Mouse (Mus musculus) spleen, adult 2 months (tissue): ENCODE data around the gene Zfp423. TPM values are rescaled to one million over a fixed set of nuclear protein-coding genes. Genes with fewer than 3 reads are reported as not detected.

ENCODE experiments used
- DNase-seq, 2 experiments: peaks; one replicate each; pipeline versions ENCODE4 v3.0.0 to v3.0.0-alpha.2; 2012 to 2021; ENCODE audit warnings: low spot score in 2 of 2, low read depth in 1 of 2
- H3K27ac ChIP-seq: fragments of 200-500 bp; 2 replicates; pipeline ENCODE4 v1.5.1; 2012; ENCODE audit warnings: low read length, inconsistent platforms; ENCODE audit not compliant: insufficient read depth
- H3K27me3 ChIP-seq: fragments of 200-500 bp; 2 replicates; pipeline ENCODE4 v1.6.1; 2012; ENCODE audit warnings: mild to moderate bottlenecking, moderate library complexity, low read length, inconsistent platforms; ENCODE audit not compliant: control insufficient read depth, insufficient read depth
- H3K36me3 ChIP-seq: fragments of 200-500 bp; 2 replicates; pipeline ENCODE4 v1.6.1; 2012; ENCODE audit warnings: mild to moderate bottlenecking, low read length, inconsistent platforms; ENCODE audit not compliant: control insufficient read depth, insufficient read depth
- H3K4me1 ChIP-seq: fragments of 200-500 bp; 2 replicates; pipeline ENCODE4 v1.6.1; 2011; ENCODE audit warnings: inconsistent platforms; ENCODE audit not compliant: control insufficient read depth, insufficient read depth, insufficient read length
- H3K4me3 ChIP-seq: fragments of 200-500 bp; 2 replicates; pipeline ENCODE4 v1.5.1; 2011; ENCODE audit warnings: mild to moderate bottlenecking, inconsistent platforms; ENCODE audit not compliant: insufficient read depth, insufficient read length; ENCODE audit errors: extremely low read depth
- CTCF ChIP-seq: fragments of 200-500 bp; IDR thresholded peaks from 2 replicates; pipeline ENCODE4 v1.5.1; 2011; ENCODE audit warnings: mild to moderate bottlenecking, inconsistent platforms; ENCODE audit not compliant: insufficient read depth, insufficient read length, insufficient replicate concordance; ENCODE audit errors: extremely low read depth
- POLR2A ChIP-seq: fragments of 200-500 bp; IDR thresholded peaks from 2 replicates; pipeline ENCODE4 v1.6.1; 2011; ENCODE audit warnings: low read depth, low read length, inconsistent platforms
- WGBS: fragments of 180-500 bp; shearing (Covaris S2); methylation state at CpG from one replicate; pipeline ENCODE4 v1.1.7; 2018; 5-methylcytosine and 5-hydroxymethylcytosine counted together
- polyA plus RNA-seq: library from polyadenylated mRNA; depleted of rRNA; stranded (reverse); fragments of >200 nt; gene quantifications from 2 replicates; pipeline ENCODE4 v1.2.3, GENCODE M21; 2012

The Zfp423 gene
- polyA plus RNA-seq, 1 experiment, result 4.6 TPM

GRCm38 (mm10) chr8:87837266-87837665 lies 122.1 kb downstream of the Zfp423 start:
- no peaks in the 10 kb centered on the region for H3K4me1 ChIP-seq
- no peak overlapping the region for H3K4me3 ChIP-seq
- TF ChIP-seq CTCF (no peak), POLR2A (no peak)
- H3K36me3 ChIP-seq, result no peaks in the 10 kb centered on the region
- no peak for DNase-seq
- no peak overlapping the region for H3K27ac ChIP-seq
- H3K27me3 ChIP-seq, result no peaks in the 10 kb centered on the region
- WGBS, result 84% methylated on average over 6 of the region's 6 CpGs

DNA sequence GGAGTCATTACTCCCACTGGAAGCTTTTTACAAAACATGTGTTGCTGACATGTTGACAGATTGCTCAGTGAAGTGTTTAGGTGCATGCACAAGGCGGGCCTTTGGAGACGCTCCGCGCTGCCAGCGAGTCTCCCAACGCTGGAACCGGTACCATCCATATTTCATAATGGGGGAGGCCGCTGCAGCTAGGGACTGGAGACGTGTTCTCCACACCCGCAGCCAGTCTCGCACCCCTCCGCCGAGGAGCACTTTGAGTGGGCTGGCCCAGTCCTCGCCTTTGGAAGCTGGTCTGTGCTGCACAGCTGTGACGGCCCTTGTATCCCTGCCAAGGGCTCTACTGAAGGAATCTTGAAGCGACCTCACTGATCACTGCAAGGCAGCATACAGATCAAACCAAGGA lies 122.5 kb downstream of the Zfp423 start:
- no peak overlapping the region for H3K27ac ChIP-seq
- H3K4me1 ChIP-seq, result no peaks in the 10 kb centered on the region
- H3K27me3 ChIP-seq, result no peaks in the 10 kb centered on the region
- H3K4me3 ChIP-seq, result no peak overlapping the region
- TF ChIP-seq POLR2A (no peak), CTCF (no peak)
- no peak for DNase-seq
- no peaks in the 10 kb centered on the region for H3K36me3 ChIP-seq
- WGBS, result 87% methylated on average over 16 of the region's 16 CpGs

GRCm38 (mm10) chr8:87835924-87836323 lies 123.5 kb downstream of the Zfp423 start:
- no peak for TF ChIP-seq CTCF
- TF ChIP-seq POLR2A, result no peak
- no peak overlapping the region for H3K4me3 ChIP-seq
- no peak for DNase-seq
- WGBS, result 45% methylated on average over 7 of the region's 7 CpGs
- no peaks in the 10 kb centered on the region for H3K27me3 ChIP-seq
- H3K36me3 ChIP-seq, result no peaks in the 10 kb centered on the region
- no peak overlapping the region for H3K27ac ChIP-seq
- H3K4me1 ChIP-seq, result no peaks in the 10 kb centered on the region

DNA sequence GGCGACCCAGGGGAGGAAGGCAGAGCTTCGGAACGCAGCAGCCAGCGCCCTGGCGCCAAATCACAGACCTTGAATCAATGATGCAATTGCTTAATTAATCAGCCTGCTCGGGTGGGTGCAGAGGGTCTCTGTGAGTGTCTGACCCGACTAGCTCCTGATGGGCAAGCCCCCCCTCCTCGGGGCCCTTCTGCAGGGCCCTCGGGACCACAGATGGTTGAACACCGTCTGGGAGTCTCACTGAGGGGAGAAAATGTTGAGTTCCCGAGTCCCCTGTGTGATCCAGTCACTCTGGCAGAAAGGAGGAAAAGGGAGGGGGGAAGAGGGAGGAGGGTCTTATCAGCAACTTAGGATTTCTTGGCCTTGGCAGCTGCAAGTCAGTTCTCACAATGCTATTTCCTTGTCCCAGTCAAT lies 124.0 kb downstream of the Zfp423 start:
- Histone ChIP-seq H3K27me3 (no peaks in the 10 kb centered on the region), H3K4me1 (no peaks in the 10 kb centered on the region), H3K4me3 (no peak overlapping the region), H3K27ac (no peak overlapping the region), H3K36me3 (no peaks in the 10 kb centered on the region)
- DNase-seq, result no peak
- no peak for TF ChIP-seq POLR2A
- no peak for TF ChIP-seq CTCF
- WGBS, result 54% methylated on average over 11 of the region's 11 CpGs

DNA sequence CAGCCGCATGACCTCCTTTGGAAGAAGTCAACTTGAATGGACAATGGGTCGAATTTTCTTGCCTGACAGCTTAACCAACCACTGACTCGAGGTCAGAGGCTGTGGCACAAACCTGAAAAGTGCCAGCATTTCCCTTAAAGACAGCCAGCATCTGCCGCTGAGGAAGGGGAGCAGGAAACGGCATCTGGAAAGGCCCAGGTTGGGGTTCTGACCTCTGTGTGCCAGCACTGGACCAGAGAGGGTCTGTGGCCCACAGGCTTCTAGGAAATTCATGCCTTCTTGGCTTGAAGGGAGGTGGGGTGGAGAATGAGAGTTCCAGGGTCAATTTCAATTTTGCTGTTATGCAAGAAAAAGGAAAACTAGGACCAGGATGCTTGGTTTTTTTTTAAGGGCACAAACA lies 124.7 kb downstream of the Zfp423 start:
- no peaks in the 10 kb centered on the region for H3K4me1 ChIP-seq
- no peak overlapping the region for H3K4me3 ChIP-seq
- 42% methylated on average over 5 of the region's 5 CpGs for WGBS
- no peaks in the 10 kb centered on the region for H3K36me3 ChIP-seq
- DNase-seq, result no peak
- no peaks in the 10 kb centered on the region for H3K27me3 ChIP-seq
- TF ChIP-seq CTCF, result no peak
- TF ChIP-seq POLR2A, result no peak
- H3K27ac ChIP-seq, result no peak overlapping the region

DNA sequence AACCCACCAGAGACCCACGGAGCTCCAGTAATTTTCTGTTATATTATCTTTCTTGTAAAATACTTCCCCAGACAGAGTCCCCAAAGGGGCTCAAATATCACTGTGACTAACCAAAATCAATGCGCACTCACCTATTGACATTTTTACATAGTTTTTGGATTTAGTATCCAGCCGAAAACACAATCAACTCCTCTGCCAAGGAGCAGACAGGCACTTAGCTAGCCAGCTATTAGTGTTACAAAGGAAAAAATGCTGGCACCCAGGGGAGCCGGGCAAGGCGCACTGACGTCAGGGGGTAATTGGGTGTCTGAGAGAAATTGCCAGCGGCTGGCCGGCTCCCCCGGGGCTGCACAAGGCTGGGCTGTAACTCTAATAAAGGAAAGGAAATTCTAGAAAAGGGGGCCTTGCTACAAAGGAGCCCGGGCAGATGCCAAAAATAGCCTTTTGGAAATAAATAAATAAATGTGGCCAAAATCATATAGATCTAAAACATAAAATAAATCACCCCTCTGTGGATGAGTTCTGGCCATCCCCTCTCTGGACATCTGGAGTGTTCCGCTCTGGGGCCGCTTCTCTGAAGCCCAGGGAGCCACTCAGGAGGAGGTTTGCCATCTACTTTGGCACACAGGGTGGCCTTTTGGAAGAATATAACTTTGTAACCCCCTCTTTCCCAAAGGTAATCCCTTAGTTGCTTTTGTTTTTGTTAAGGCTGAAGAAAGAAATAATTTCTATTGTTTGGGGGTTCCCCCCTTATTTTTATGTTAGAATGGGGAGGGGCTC lies 125.4 kb downstream of the Zfp423 start:
- WGBS, result 83% methylated on average over 12 of the region's 12 CpGs
- TF ChIP-seq CTCF (no peak), POLR2A (no peak)
- H3K4me1 ChIP-seq, result no peaks in the 10 kb centered on the region
- no peak overlapping the region for H3K4me3 ChIP-seq
- H3K36me3 ChIP-seq, result no peaks in the 10 kb centered on the region
- no peak overlapping the region for H3K27ac ChIP-seq
- no peaks in the 10 kb centered on the region for H3K27me3 ChIP-seq
- DNase-seq, result no peak

- TF ChIP-seq CTCF (no peak), POLR2A (no peak)
- H3K4me1 ChIP-seq, result no peaks in the 10 kb centered on the region
- DNase-seq, result no peak
- no peak overlapping the region for H3K4me3 ChIP-seq
- no peak overlapping the region for H3K27ac ChIP-seq
- H3K36me3 ChIP-seq, result no peaks in the 10 kb centered on the region
- H3K27me3 ChIP-seq, result no peaks in the 10 kb centered on the region
- 79% methylated on average over 13 of the region's 13 CpGs for WGBS
Measured at GRCm38 (mm10) chr8:87833339-87833738, 126.1 kb downstream of the Zfp423 start.
